Mouse (Mus musculus) E14TG2a.4 (cell line): ENCODE measurements around the gene 4930519G04Rik.

Experiments
- CTCF ChIP-seq: conservative IDR thresholded peaks from 2 replicates; pipeline ENCODE4 v1.5.1; 2014; ENCODE audit warnings: low read length
- POU5F1 ChIP-seq: IDR thresholded peaks from 2 replicates; pipeline ENCODE4 v1.6.1; 2014; ENCODE audit warnings: low read length, borderline replicate concordance

- no peak for TF ChIP-seq CTCF
- no peak for TF ChIP-seq POU5F1
Observed at GRCm38 (mm10) chr5:114808385-114808784, 45.1 kb upstream of the 4930519G04Rik start.
